Mouse (Mus musculus) 3134 (cell line): ENCODE data around the gene Fabp2.

ENCODE experiments used
- DNase-seq: peaks from one replicate; pipeline ENCODE4 v3.0.0-alpha.2; 2011; ENCODE audit warnings: low spot score; ENCODE audit not compliant: insufficient read length; ENCODE audit errors: extremely low read depth

The Fabp2 gene

GRCm38 (mm10) chr3:122894772-122895171, at the start of gene Fabp2:
Fabp2 (plus strand) TSS chr3:122895072.
- no peak for DNase-seq

GRCm38 (mm10) chr3:122848410-122849034, 46.4 kb upstream of the Fabp2 start:
- DNase-seq: no peak

GRCm38 (mm10) chr3:122855149-122855548, 39.7 kb upstream of the Fabp2 start:
- no peak for DNase-seq

- DNase-seq: no peak
Observed at GRCm38 (mm10) chr3:122859829-122860228, 35.0 kb upstream of the Fabp2 start.

GRCm38 (mm10) chr3:122860573-122861498, 34.0 kb upstream of the Fabp2 start:
- DNase-seq: no peak

- DNase-seq: no peak
Observed at GRCm38 (mm10) chr3:122865092-122865491, 29.8 kb upstream of the Fabp2 start.

- no peak for DNase-seq
Observed at GRCm38 (mm10) chr3:122868270-122868669, 26.6 kb upstream of the Fabp2 start.

GRCm38 (mm10) chr3:122871596-122871995, 23.3 kb upstream of the Fabp2 start:
- DNase-seq: no peak

- DNase-seq: no peak
Observed at GRCm38 (mm10) chr3:122876870-122877269, 18.0 kb upstream of the Fabp2 start.

GRCm38 (mm10) chr3:122877543-122877942, 17.3 kb upstream of the Fabp2 start:
- no peak for DNase-seq

GRCm38 (mm10) chr3:122878705-122879315, 16.1 kb upstream of the Fabp2 start:
- no peak for DNase-seq

- no peak for DNase-seq
Observed at GRCm38 (mm10) chr3:122887505-122888301, 7.2 kb upstream of the Fabp2 start.

- peak; percentile 37 for DNase-seq
Observed at GRCm38 (mm10) chr3:122888371-122888819, 6.5 kb upstream of the Fabp2 start.

GRCm38 (mm10) chr3:122895189-122895731, 388 bp downstream of the Fabp2 start:
- no peak for DNase-seq

GRCm38 (mm10) chr3:122898254-122898653, 3.4 kb downstream of the Fabp2 start:
- no peak for DNase-seq

- DNase-seq: no peak
Observed at GRCm38 (mm10) chr3:122903746-122904433, 9.0 kb downstream of the Fabp2 start.

GRCm38 (mm10) chr3:122907841-122908240, 13.0 kb downstream of the Fabp2 start:
- DNase-seq: no peak

GRCm38 (mm10) chr3:122915493-122915892, 20.6 kb downstream of the Fabp2 start:
- no peak for DNase-seq

- DNase-seq: no peak
Observed at GRCm38 (mm10) chr3:122916191-122916680, 21.4 kb downstream of the Fabp2 start.

GRCm38 (mm10) chr3:122918672-122919071, 23.8 kb downstream of the Fabp2 start:
- no peak for DNase-seq
